Mouse (Mus musculus): ENCODE data around the gene Adgrg1.
A peak's percentile ranks its signal among the peaks of the same experiment; 100 is the strongest.

Gene Adgrg1

GRCm38 (mm10) chr8:95041883-95042784 is 67.6 kb downstream of the Adgrg1 start:
- no peak for DNase-seq

- no peak for DNase-seq
Measured at GRCm38 (mm10) chr8:95044811-95045210, 70.3 kb downstream of the Adgrg1 start.

GRCm38 (mm10) chr8:95046982-95047381 is 72.4 kb downstream of the Adgrg1 start:
- no peak for DNase-seq

GRCm38 (mm10) chr8:95047884-95048680 is 73.5 kb downstream of the Adgrg1 start:
- DNase-seq = no peak

GRCm38 (mm10) chr8:95049636-95050035 is 75.1 kb downstream of the Adgrg1 start:
- no peak for DNase-seq

- DNase-seq = no peak
Measured at GRCm38 (mm10) chr8:95054438-95054837, 79.9 kb downstream of the Adgrg1 start.

- DNase-seq = peak; percentile 51
Measured at GRCm38 (mm10) chr8:95054927-95055510, 80.5 kb downstream of the Adgrg1 start, which contains the start of gene Drc7. Drc7 (plus strand) TSS chr8:95055103.

- no peak for DNase-seq
Measured at GRCm38 (mm10) chr8:95056414-95056813, 81.9 kb downstream of the Adgrg1 start.

GRCm38 (mm10) chr8:95058661-95059060 is 84.1 kb downstream of the Adgrg1 start:
- no peak for DNase-seq

GRCm38 (mm10) chr8:95059812-95060533 is 85.4 kb downstream of the Adgrg1 start:
- no peak for DNase-seq
